Mouse (Mus musculus) CD8-positive naive resting alpha-beta T cell, adult 57 days (primary cell): Measurements from ENCODE around the gene Gm11567. TPM values are rescaled to one million over a fixed set of nuclear protein-coding genes. Genes with fewer than 3 reads are reported as not detected.

Source experiments
- total RNA-seq: library from RNA; stranded (reverse); gene quantifications from one replicate; pipeline ENCODE4 v1.2.4, GENCODE M21; 2023

The Gm11567 gene
- not detected for total RNA-seq

DNA sequence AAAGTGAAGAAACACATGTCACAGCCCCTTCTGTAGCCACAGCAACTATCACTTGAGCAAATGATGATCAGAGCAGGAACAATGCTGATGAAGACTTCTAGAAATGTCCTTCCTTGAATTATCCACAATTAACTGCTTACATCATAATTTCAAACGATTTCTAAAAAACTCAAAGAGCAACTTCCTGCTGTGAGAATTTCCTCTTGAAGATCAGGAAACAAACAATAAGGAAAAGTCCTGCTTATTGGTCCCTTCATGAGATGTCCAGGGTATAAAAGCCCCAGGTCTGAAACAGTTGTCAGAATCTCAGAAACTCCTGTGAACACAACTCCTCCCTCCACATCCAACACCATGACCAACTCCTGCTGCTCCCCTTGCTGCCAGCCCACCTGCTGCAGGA is at the start of gene Gm11567:
Gene Gm11567 (plus strand): TSS at position 301 of the 400 bp plus-strand sequence.

DNA sequence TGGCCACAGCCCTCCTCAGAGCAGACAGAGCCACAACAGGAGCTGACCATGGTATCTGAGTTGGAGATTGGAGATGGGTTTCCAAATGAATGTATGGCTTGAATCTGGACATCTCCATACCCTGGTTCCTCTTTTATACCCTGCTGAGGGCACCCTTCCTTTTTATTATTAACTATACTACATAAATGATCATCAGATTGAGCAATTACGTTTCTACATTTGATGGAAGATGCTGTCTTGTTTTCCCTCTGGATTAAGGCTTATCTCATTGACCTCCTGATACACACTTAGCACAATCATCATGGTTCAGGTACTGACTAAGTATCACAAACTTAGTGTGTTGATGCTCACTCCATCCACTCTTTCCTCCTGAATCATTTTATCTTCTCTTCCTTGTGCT is 41.0 kb upstream of the Gm11567 start, which contains the start of gene 2300003K06Rik:
Gene 2300003K06Rik (minus strand): TSS at position 101 of the 400 bp plus-strand sequence.

DNA sequence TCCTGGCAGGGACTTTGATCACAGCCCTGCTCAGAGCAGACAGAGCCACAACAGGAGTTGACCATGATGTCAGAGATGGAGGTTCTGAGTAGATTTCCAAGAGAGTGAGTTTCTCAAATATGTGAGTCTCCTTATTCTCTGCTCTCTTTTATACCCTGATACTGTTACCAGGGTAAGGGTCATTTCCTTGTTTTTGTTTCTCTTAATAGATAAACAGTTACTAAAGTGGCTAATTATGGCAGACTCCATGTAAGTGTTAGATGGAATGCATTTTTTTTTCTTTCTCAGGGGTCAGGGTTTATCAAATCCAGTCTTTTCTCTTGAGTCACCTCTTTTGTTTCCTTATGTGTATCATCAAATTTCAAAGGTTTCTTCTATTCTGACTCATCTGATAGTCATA is 27.5 kb upstream of the Gm11567 start, which contains the start of gene Krtap4-16:
Gene Krtap4-16 (minus strand): TSS at position 101 of the 400 bp plus-strand sequence.

DNA sequence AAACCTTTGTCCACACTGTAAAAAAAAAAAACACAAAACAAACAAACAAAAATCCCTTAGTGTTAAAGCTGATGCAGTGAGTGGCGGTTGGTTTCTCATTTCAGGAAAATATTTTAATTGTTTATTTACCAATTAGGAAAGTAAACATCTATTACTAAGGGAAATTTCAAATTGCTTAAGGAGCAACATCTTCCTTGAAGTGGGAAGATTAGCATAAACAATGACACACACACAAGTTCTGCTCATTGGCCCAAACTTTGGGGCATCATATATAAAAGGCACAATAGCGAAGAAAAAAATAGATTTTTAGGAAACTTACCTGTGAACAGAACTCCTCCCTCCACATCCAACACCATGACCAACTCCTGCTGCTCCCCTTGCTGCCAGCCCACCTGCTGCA is 21.4 kb upstream of the Gm11567 start, which contains the start of gene Gm11568:
Gene Gm11568 (plus strand): TSS at position 301 of the 400 bp plus-strand sequence.

DNA sequence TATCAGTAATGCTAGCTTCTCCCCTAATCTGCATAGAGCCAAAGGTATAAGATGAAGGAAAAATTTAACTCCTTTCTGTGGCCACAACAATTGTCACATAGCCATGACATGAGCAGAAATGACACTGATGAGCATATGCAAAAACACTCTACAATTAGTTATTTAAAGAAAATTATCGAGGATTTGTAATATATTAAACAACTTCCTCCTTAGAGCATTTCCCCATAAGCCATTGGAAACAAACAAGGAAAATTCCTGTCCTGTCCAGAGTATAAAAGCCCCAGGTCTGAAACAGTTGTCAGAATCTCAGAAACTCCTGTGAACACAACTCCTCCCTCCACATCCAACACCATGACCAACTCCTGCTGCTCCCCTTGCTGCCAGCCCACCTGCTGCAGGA is 14.8 kb upstream of the Gm11567 start, which contains the start of gene Gm11559:
Gene Gm11559 (plus strand): TSS at position 301 of the 400 bp plus-strand sequence.

DNA sequence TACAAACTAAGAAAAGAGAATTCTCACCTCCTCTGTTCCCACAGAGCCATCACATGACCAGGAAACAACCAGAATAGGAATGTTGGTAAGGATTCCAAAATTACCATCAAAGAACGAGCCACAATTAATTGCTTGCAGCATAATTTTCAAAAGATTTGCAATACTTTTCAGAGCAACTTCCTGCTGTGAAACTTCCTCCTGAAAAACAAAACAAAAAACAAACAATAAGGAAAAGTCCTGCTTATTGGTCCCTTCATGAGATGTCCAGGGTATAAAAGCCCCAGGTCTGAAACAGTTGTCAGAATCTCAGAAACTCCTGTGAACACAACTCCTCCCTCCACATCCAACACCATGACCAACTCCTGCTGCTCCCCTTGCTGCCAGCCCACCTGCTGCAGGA is 5.9 kb upstream of the Gm11567 start, which contains the start of gene Krtap9-1:
Gene Krtap9-1 (plus strand): TSS at position 301 of the 400 bp plus-strand sequence.

DNA sequence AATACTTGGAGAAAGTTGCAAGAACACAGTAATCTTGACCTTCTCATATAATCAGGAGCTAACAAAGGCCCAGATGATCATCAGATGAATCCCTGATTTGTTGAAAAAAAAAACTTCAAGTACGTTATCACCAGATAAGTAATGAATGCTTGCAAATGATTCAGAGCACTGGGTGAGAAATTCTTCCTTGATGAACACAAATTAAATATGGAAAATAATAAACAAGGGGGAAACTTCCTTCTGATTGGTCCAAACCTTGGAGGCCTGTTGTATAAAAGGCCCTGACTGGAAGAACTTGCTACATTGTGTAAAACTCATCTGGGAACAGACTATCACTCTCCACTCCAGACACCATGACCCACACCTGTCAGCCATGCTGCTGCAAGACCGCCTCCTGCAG is 28.6 kb downstream of the Gm11567 start, which contains the start of gene Krtap31-1:
Gene Krtap31-1 (plus strand): TSS at position 301 of the 400 bp plus-strand sequence.

DNA sequence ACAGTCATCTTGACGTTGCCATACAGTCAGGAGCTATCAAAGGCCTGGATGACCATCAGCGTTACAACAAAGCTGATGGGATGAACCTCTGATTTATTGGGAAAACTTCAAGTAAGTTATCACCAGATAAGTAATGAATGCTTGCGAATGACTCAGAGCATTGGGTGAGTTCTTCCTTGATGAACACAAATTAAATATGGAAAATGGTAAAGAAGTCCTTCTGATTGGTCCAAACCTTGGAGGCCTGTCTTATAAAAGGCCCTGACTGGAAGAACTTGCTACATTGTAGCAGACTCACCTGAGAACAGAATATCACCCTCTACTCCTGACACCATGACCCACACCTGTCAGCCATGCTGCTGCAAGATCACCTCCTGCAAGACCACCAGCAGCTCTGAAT is 35.5 kb downstream of the Gm11567 start, which contains the start of gene Gm11565:
Gene Gm11565 (plus strand): TSS at position 301 of the 400 bp plus-strand sequence.

Other genes with a start within 250 kb of the Gm11567 start
- gene Krtap4-2, start 244.1 kb upstream of the Gm11567 start, total RNA-seq: not detected
- not detected for gene Krtap4-7, start 235.1 kb upstream of the Gm11567 start, total RNA-seq
- gene Gm11555, start 229.0 kb upstream of the Gm11567 start, total RNA-seq: not detected
- not detected for gene Gm11563, start 220.2 kb upstream of the Gm11567 start, total RNA-seq
- not detected for gene Krtap4-6, start 213.2 kb upstream of the Gm11567 start, total RNA-seq
- gene Gm14190, start 188.4 kb upstream of the Gm11567 start, total RNA-seq: not detected
- gene Gm14180, start 144.9 kb upstream of the Gm11567 start, total RNA-seq: not detected
- not detected for gene Gm11595, start 106.3 kb upstream of the Gm11567 start, total RNA-seq
- not detected for gene Krtap4-8, start 98.5 kb upstream of the Gm11567 start, total RNA-seq
- not detected for gene Krtap4-9, start 94.0 kb upstream of the Gm11567 start, total RNA-seq
- gene Gm11596, start 85.7 kb upstream of the Gm11567 start, total RNA-seq: not detected
- gene Gm11569, start 80.3 kb upstream of the Gm11567 start, total RNA-seq: not detected
- gene Gm11554, start 74.7 kb upstream of the Gm11567 start, total RNA-seq: not detected
- gene Krtap4-13, start 69.3 kb upstream of the Gm11567 start, total RNA-seq: not detected
- not detected for gene Gm11564, start 63.5 kb upstream of the Gm11567 start, total RNA-seq
- not detected for gene 2300003K06Rik, start 41.1 kb upstream of the Gm11567 start, total RNA-seq
- gene Krtap4-16, start 27.6 kb upstream of the Gm11567 start, total RNA-seq: not detected
- not detected for gene Gm11568, start 21.3 kb upstream of the Gm11567 start, total RNA-seq
- not detected for gene Gm11559, start 14.7 kb upstream of the Gm11567 start, total RNA-seq
- not detected for gene Krtap9-1, start 5.8 kb upstream of the Gm11567 start, total RNA-seq
- not detected for gene Krtap31-1, start 28.7 kb downstream of the Gm11567 start, total RNA-seq
- not detected for gene Gm11565, start 35.6 kb downstream of the Gm11567 start, total RNA-seq
- gene Krtap31-2, start 57.1 kb downstream of the Gm11567 start, total RNA-seq: not detected
- not detected for gene Krtap9-5, start 69.3 kb downstream of the Gm11567 start, total RNA-seq
- gene Krtap29-1, start 99.9 kb downstream of the Gm11567 start, total RNA-seq: not detected
- not detected for gene Krtap16-1, start 107.4 kb downstream of the Gm11567 start, total RNA-seq
- gene Krtap17-1, start 114.8 kb downstream of the Gm11567 start, total RNA-seq: not detected
- not detected for gene Krt33a, start 137.0 kb downstream of the Gm11567 start, total RNA-seq
- gene Krt33b, start 150.7 kb downstream of the Gm11567 start, total RNA-seq: not detected
- not detected for gene Krt34, start 162.4 kb downstream of the Gm11567 start, total RNA-seq
- not detected for gene Krt31, start 171.4 kb downstream of the Gm11567 start, total RNA-seq
- gene Krt32, start 209.0 kb downstream of the Gm11567 start, total RNA-seq: not detected
- gene Krt35, start 217.1 kb downstream of the Gm11567 start, total RNA-seq: not detected
- gene Krt36, start 226.4 kb downstream of the Gm11567 start, total RNA-seq: not detected
- not detected for gene Krt13, start 242.4 kb downstream of the Gm11567 start, total RNA-seq